Mouse (Mus musculus) kidney, adult 2 months (tissue): ENCODE measurements around the gene Dab1. TPM values are rescaled to one million over a fixed set of nuclear protein-coding genes. Genes with fewer than 3 reads are reported as not detected.

ENCODE experiments used
- DNase-seq: peaks from one replicate; pipeline ENCODE4 v3.0.0; 2021
- H3K27ac ChIP-seq: fragments of 200-500 bp; 2 replicates; pipeline ENCODE4 v1.5.1; 2012; ENCODE audit warnings: low read depth, low read length, control low read depth, inconsistent platforms; ENCODE audit not compliant: insufficient read depth
- H3K27me3 ChIP-seq: fragments of 200-500 bp; replicated peaks from 2 replicates; pipeline ENCODE4 v1.6.1; 2012; ENCODE audit warnings: mild to moderate bottlenecking, moderate library complexity, low read length, inconsistent platforms; ENCODE audit not compliant: control insufficient read depth, insufficient read depth
- H3K36me3 ChIP-seq: fragments of 200-500 bp; 2 replicates; pipeline ENCODE4 v1.6.1; 2012; ENCODE audit warnings: mild to moderate bottlenecking, moderate library complexity, low read length, inconsistent platforms; ENCODE audit not compliant: control insufficient read depth, insufficient read depth
- H3K4me1 ChIP-seq: fragments of 200-500 bp; 2 replicates; pipeline ENCODE4 v1.6.1; 2011; ENCODE audit warnings: low read length; ENCODE audit not compliant: control insufficient read depth, insufficient read depth
- H3K4me3 ChIP-seq: fragments of 200-500 bp; 2 replicates; pipeline ENCODE4 v1.5.1; 2011; ENCODE audit warnings: mild to moderate bottlenecking, low read depth, low read length, control low read depth; ENCODE audit not compliant: insufficient read depth
- CTCF ChIP-seq: fragments of 200-500 bp; conservative IDR thresholded peaks from 2 replicates; pipeline ENCODE4 v1.5.1; 2011; ENCODE audit warnings: low read depth, mild to moderate bottlenecking, control low read depth, low read length, moderate library complexity, mixed read lengths; ENCODE audit not compliant: insufficient read depth, insufficient read length
- POLR2A ChIP-seq: fragments of 200-500 bp; IDR thresholded peaks from one replicate; pipeline ENCODE4 v1.6.1; 2011; ENCODE audit warnings: low read depth, low read length, control low read depth
- WGBS: fragments of 180-500 bp; shearing (Covaris S2); methylation state at CpG from one replicate; pipeline ENCODE4 v1.1.7; 2018; 5-methylcytosine and 5-hydroxymethylcytosine counted together
- polyA plus RNA-seq: library from polyadenylated mRNA; depleted of rRNA; stranded (reverse); fragments of >200 nt; gene quantifications from 2 replicates; pipeline ENCODE4 v1.2.3, GENCODE M21; 2012

Dab1 gene
- polyA plus RNA-seq, 1 experiment, result 3.3 TPM

DNA sequence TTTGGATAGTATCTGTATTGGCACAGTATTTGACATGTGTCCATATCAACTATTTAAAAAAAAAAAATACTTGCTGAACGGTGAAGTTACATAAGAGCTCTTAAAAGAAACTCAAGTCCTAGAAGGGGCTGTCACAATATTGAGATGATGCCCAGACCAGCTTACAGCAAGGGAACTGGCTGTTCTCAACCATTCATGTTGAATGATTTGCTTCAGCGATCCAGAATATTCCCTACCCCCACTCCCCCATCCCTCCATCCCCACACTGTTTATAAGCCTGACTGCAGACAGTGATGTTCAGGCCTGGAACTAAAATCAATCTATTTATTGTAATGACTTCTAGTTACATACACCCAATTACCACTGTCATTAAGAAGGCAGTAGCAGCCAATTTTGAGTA lies 424.3 kb downstream of the Dab1 start:
- Histone ChIP-seq H3K36me3 (no peaks in the 10 kb centered on the region), H3K4me1 (peaks cover 3% of the 10 kb centered on the region; the same call in 1 of the 2 replicates), H3K27ac (no peak overlapping the region), H3K4me3 (no peak overlapping the region), H3K27me3 (no peaks in the 10 kb centered on the region)
- DNase-seq, result no peak
- no peak for TF ChIP-seq POLR2A
- no peak for TF ChIP-seq CTCF
- 59% methylated on average over 2 of the region's 2 CpGs for WGBS

DNA sequence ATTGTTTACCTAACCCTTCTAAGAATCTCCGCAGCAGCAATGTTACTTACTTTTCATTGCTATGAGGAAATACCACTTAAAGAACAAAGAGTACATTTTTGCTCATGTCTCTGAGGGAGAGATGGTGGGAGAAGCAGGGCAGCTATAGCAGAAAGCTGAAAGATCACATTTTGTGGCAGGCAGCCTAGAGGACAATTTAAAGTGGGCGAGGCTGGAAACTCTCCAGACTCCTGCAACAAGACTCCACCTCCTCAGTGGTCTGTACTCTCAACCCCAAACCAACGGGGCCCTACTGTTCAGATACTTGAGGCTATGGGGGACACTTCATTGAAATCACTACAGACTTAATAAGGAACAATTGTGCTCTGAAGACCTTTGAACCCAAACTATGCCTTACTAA lies 425.5 kb downstream of the Dab1 start:
- TF ChIP-seq CTCF (no peak), POLR2A (no peak)
- DNase-seq, result no peak
- H3K4me1 ChIP-seq, result peaks cover 3% of the 10 kb centered on the region; the same call in 1 of the 2 replicates
- no peak overlapping the region for H3K27ac ChIP-seq
- no peaks in the 10 kb centered on the region for H3K27me3 ChIP-seq
- no peak overlapping the region for H3K4me3 ChIP-seq
- H3K36me3 ChIP-seq, result no peaks in the 10 kb centered on the region
- WGBS, result 33% methylated on average over 3 of the region's 3 CpGs

DNA sequence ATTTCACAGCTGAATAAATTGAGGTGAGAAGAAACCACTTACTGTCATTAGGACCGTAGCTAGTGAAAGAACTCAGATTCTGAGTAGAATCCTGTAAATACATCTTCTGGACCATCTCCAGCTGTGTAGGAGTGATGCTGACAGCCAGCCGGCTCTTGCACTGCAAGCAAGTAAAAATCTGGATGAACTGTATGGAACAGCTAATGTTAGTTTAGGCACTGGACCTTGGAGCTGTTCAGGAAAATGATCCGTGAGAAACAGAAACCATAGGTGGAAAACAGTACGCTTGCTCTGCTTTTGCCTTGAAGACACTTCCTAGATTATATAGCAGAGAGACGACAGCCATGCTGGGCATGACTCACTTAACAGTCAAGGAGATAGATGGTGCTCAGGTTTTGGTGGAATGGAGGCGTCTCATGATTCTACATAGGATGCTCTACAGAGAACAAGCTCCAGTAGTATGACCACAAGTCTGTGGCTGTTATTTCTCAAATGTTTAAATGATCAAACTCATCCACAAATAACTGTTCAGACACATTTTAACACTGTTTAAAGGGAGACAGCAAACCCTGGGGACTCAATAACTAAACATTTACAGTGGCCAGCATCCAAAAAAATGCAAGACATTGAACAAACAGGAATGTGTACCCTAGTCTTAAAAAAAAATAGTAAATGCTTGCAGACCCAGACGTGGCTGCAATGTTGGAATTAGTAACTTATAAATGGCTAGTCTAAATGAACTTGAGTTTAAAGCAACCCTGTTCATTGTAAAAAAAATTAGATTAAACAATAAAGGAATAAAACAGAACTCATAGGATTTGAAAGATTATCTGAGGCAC lies 429.0 kb downstream of the Dab1 start:
- Histone ChIP-seq H3K4me1 (peaks cover 3% of the 10 kb centered on the region; the same call in 1 of the 2 replicates), H3K36me3 (no peaks in the 10 kb centered on the region), H3K27ac (no peak overlapping the region), H3K27me3 (no peaks in the 10 kb centered on the region), H3K4me3 (no peak overlapping the region)
- TF ChIP-seq CTCF (no peak), POLR2A (no peak)
- DNase-seq, result no peak
- WGBS, result 21% methylated on average over 7 of the region's 7 CpGs

DNA sequence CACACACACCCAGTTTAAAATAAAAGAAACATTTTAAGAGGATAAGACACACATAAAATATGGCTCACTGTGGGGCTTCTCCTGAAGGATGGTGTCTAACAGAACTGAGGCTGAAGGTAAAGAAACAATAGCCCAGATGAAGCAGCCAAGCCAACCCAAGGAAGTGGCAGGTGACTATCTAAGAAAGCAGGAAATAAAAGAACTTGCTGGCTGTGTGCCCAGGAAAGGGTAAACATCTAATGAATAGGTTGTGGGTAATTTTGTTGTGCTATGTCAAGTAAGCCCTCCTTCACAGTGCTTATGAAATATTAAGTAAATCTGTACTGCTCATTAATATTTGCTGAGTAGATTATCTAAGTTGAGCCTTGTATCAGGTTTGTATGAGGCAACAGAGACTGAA lies 438.0 kb downstream of the Dab1 start:
- H3K27ac ChIP-seq, result no peak overlapping the region
- no peak for TF ChIP-seq POLR2A
- no peak for TF ChIP-seq CTCF
- no peak overlapping the region for H3K4me3 ChIP-seq
- peaks cover 3% of the 10 kb centered on the region; the same call in 1 of the 2 replicates for H3K4me1 ChIP-seq
- no peaks in the 10 kb centered on the region for H3K36me3 ChIP-seq
- DNase-seq, result no peak
- H3K27me3 ChIP-seq, result no peaks in the 10 kb centered on the region

DNA sequence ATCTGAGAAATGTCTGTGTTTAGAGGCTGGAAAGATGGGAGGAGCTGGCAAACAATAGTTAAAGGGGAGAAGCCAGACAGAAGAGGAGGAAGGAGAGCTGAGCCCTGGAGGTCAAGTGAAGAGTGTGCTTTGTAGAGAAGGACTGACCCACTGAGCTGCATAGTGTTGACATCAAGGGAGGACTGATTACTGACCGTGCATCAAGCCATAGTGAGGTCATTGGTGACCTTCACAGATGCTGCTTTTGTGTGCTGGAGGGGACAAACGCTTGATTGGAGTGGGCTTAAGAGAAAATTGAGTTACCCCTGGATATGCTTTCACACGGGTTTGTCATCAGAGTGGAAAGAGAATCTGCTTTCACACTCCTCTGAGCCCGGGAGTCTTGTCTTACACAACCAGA lies 440.4 kb downstream of the Dab1 start:
- H3K27ac ChIP-seq, result no peak overlapping the region; the same call in 1 of the 2 replicates
- no peak for DNase-seq
- H3K27me3 ChIP-seq, result no peaks in the 10 kb centered on the region
- no peaks in the 10 kb centered on the region for H3K36me3 ChIP-seq
- no peak for TF ChIP-seq CTCF
- no peak for TF ChIP-seq POLR2A
- WGBS, result 28% methylated on average over 4 of the region's 4 CpGs
- H3K4me1 ChIP-seq, result peaks cover 3% of the 10 kb centered on the region; the same call in 1 of the 2 replicates
- no peak overlapping the region for H3K4me3 ChIP-seq

DNA sequence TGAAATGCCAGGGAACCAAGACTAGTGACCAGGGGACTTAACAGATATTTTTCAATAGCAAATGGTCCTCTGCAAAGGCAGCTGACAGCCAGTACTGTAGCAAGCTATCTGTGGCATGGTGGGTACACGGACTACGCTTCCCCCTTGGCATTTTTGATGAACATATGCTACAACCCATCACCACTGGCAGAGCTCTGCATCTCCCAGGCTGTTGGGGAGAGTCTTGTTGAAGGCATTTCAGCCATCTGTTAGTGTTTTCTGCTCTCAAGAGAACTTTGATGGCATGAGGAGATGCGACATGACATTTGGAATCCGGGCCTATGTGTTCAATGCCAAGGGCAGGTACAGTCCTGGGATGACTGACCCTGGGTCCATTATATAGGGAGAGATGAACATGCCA lies 443.2 kb downstream of the Dab1 start:
- no peaks in the 10 kb centered on the region for H3K36me3 ChIP-seq
- peaks cover 3% of the 10 kb centered on the region; the same call in 1 of the 2 replicates for H3K4me1 ChIP-seq
- H3K4me3 ChIP-seq, result no peak overlapping the region
- H3K27me3 ChIP-seq, result no peaks in the 10 kb centered on the region
- TF ChIP-seq CTCF (no peak), POLR2A (no peak)
- H3K27ac ChIP-seq, result no peak overlapping the region
- 90% methylated on average over 4 of the region's 4 CpGs for WGBS
- no peak for DNase-seq

DNA sequence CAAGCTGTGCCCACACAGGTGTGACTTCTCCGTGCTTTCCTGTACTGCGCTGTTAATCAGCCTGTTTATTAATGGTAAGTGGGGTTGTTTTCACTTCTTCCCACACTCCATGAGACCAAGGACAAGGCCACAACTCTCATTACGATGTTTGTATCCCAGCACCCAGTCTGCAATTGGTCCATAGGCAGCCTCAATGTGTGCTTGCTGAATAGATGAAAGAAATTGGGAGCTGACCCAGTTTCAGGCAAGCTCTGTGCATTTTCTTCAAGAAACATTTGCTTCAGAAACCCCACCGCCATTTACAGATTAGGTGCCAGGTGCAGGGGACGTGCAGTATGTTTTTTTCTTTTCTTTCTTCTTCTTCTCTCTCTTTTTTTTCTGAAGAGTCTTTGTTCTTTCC lies 447.7 kb downstream of the Dab1 start:
- TF ChIP-seq CTCF, result no peak
- no peak for TF ChIP-seq POLR2A
- no peaks in the 10 kb centered on the region for H3K27me3 ChIP-seq
- H3K36me3 ChIP-seq, result no peaks in the 10 kb centered on the region
- H3K4me1 ChIP-seq, result no peaks in the 10 kb centered on the region
- no peak for DNase-seq
- no peak overlapping the region for H3K4me3 ChIP-seq
- H3K27ac ChIP-seq, result no peak overlapping the region
- 77% methylated on average over 5 of the region's 5 CpGs for WGBS

DNA sequence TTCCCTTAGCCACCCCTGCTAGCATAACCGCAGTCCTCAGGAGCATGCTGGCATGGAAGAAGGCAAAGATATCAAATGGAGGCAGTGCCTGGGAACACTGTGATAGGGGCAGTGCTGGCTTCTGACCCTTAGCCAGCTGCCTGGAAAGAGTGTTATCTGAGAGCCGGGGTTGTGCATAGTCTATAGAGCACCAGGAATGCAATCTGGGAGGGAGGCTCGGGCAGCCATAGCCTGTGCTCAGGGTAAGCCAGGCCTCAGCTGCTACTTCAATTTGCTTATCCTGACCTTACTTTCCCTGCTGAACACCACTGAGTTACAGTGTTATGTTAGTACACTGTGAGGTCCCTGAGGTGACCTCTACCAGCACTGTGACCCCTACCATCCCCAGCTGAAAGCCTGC lies 448.6 kb downstream of the Dab1 start:
- Histone ChIP-seq H3K36me3 (no peaks in the 10 kb centered on the region), H3K4me1 (no peaks in the 10 kb centered on the region), H3K27ac (no peak overlapping the region; the same call in 1 of the 2 replicates), H3K4me3 (no peak overlapping the region), H3K27me3 (no peaks in the 10 kb centered on the region)
- TF ChIP-seq POLR2A (no peak), CTCF (no peak)
- DNase-seq, result peak; percentile 61
- WGBS, result 28% methylated on average over 3 of the region's 3 CpGs
